Mouse (Mus musculus): Measurements from ENCODE around the gene Dnaaf2. TPM values are rescaled to one million over a fixed set of nuclear protein-coding genes. Genes with fewer than 3 reads are reported as not detected.
"Not testable (repeated sequence)": the region's sequence is repeated elsewhere in the genome, so short reads cannot be mapped to it uniquely, and the experiment has no call there.

Gene Dnaaf2
- total and polyA plus RNA-seq, 2 experiments from 2014 or later, result 6.1 to 9.4 TPM

DNA sequence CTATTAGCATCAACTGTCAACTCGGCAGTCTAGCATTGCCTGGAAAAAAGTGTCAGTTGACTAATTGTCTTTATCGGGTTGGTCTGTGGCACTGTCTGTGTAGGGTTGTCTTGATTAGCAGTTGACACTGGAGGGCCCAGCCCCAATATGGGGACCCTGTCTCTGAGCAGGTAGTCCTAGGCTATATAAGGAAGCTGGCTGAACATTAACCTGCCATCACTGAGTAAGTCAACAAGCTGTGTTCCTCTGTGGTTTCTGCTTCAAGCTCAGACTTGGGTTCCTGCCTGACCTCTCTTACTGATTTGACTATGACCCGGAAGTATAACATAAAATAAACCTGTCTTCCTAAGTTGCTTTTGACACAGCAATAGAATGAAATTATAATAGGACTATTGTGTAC is 22.3 kb downstream of the Dnaaf2 start:
- no peak overlapping the region for H3K9ac ChIP-seq (replicated peaks; ENCODE audit: low read length, poor library complexity, severe bottlenecking)

DNA sequence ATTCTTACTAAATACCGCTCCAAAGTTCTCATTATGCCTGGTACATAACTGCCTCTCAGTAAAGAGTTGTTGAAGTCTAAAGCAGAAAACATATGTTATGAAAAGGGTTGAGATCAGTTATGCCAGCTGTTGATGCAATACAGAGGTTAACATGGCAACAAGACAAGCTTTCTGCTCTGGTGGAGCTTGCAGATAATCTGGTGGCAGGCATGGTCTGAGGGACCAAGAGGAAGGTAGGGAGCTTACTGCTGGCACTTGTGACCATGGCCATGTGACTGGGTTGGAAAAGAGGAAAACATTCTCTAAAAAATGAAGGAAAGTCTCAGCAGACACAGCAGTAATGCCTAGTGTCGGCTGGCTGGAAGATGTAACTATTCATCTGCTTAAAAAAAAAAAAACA is 26.9 kb downstream of the Dnaaf2 start:
- no peaks in the 10 kb centered on the region for H3K27me3 ChIP-seq (ENCODE audit: insufficient read depth, low read length)
- no peak overlapping the region for H3K27ac ChIP-seq (ENCODE audit: low read depth, low read length)
- no peak for TF ChIP-seq CTCF (IDR thresholded peaks at IDR 0.05)
- H3K4me2 ChIP-seq (ENCODE audit: low read depth, low read length, poor library complexity, severe bottlenecking), result no peak overlapping the region
- no peaks in the 10 kb centered on the region for H3K9me3 ChIP-seq (ENCODE audit: low read length)
- no peaks in the 10 kb centered on the region; the same call in 1 of the 2 replicates for H3K4me1 ChIP-seq (ENCODE audit: insufficient read depth, low read length)
- WGBS, result 89% methylated on average over 2 of the region's 2 CpGs
- no peaks in the 10 kb centered on the region for H3K36me3 ChIP-seq (ENCODE audit: insufficient read depth, low read length)
- DNase-seq (ENCODE audit: low spot score) (no peak), ATAC-seq (ENCODE audit: low FRiP score) (no peak)
- H3K9ac ChIP-seq (replicated peaks; ENCODE audit: low read length, poor library complexity, severe bottlenecking), result no peak overlapping the region
- H3K4me3 ChIP-seq (ENCODE audit: low read depth, low read length), result no peak overlapping the region

More for the DNA sequence above, 22.3 kb downstream of the Dnaaf2 start:
- Histone ChIP-seq H3K9me3 (ENCODE audit: low read length) (no peaks in the 10 kb centered on the region), H3K4me2 (ENCODE audit: low read depth, low read length, poor library complexity, severe bottlenecking) (no peak overlapping the region), H3K27me3 (ENCODE audit: insufficient read depth, low read length) (no peaks in the 10 kb centered on the region), H3K4me3 (ENCODE audit: low read depth, low read length) (no peak overlapping the region), H3K27ac (ENCODE audit: low read depth, low read length) (no peak overlapping the region), H3K36me3 (ENCODE audit: insufficient read depth, low read length) (no peaks in the 10 kb centered on the region), H3K4me1 (ENCODE audit: insufficient read depth, low read length) (no peaks in the 10 kb centered on the region)
- no peak for DNase-seq (ENCODE audit: low spot score)
- no peak for ATAC-seq (ENCODE audit: low FRiP score)
- no peak for TF ChIP-seq CTCF (IDR thresholded peaks at IDR 0.05)
- WGBS, result 93% methylated on average over 3 of the region's 3 CpGs

DNA sequence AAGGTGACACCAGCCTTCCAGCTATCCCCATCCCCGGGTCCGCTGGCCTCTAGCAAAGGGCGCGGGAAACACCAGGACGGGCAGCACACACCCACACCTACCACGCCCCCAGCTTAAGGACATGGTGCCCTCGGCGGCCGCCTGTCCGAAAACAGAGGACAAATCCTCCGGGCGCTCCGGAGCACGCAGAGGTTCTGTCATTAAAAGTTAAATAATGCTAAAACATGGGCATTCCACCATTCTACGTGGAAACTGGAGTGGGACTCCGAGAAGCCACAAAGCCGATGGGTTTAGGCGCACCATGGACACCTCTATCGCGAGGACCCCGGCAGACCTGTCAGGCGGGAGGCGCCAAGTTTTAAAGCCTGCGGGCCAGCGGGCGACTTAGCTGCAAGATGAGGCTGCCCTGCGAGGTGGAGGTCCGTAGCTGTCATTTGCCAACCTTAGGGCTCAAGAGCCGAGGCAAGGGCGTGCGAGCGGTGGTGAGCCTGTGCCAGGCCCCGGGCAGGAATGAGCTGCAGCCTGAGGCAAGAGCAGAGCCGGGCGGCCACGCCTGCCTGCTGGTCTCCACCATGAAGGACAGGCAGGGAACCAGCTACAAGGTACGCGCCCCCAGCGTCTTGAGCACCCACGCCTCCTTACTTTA is 29.6 kb downstream of the Dnaaf2 start, which contains the start of gene Lrr1:
Gene Lrr1 (plus strand): TSS at position 354 of the 646 bp plus-strand sequence.
- no peak for TF ChIP-seq CTCF (IDR thresholded peaks at IDR 0.05)
- peak within 1 kb of the TSS; percentile 99 for H3K4me2 ChIP-seq (ENCODE audit: low read depth, low read length, poor library complexity, severe bottlenecking)
- peak within 1 kb of the TSS; percentile 70 for H3K27ac ChIP-seq (ENCODE audit: low read depth, low read length)
- no peaks in the 10 kb centered on the region for H3K36me3 ChIP-seq (ENCODE audit: insufficient read depth, low read length)
- under 1% methylated on average over 40 of the region's 40 CpGs for WGBS
- H3K4me3 ChIP-seq (ENCODE audit: low read depth, low read length), result peak within 1 kb of the TSS; percentile 68
- H3K9me3 ChIP-seq (ENCODE audit: low read length), result no peaks in the 10 kb centered on the region
- no peaks in the 10 kb centered on the region; the same call in 1 of the 2 replicates for H3K4me1 ChIP-seq (ENCODE audit: insufficient read depth, low read length)
- H3K9ac ChIP-seq (replicated peaks; ENCODE audit: low read length, poor library complexity, severe bottlenecking), result peak within 1 kb of the TSS; percentile 69
- H3K27me3 ChIP-seq (ENCODE audit: insufficient read depth, low read length), result no peaks in the 10 kb centered on the region
- DNase-seq (ENCODE audit: low spot score) (peak; percentile 87), ATAC-seq (ENCODE audit: low FRiP score) (peak; percentile 90)

DNA sequence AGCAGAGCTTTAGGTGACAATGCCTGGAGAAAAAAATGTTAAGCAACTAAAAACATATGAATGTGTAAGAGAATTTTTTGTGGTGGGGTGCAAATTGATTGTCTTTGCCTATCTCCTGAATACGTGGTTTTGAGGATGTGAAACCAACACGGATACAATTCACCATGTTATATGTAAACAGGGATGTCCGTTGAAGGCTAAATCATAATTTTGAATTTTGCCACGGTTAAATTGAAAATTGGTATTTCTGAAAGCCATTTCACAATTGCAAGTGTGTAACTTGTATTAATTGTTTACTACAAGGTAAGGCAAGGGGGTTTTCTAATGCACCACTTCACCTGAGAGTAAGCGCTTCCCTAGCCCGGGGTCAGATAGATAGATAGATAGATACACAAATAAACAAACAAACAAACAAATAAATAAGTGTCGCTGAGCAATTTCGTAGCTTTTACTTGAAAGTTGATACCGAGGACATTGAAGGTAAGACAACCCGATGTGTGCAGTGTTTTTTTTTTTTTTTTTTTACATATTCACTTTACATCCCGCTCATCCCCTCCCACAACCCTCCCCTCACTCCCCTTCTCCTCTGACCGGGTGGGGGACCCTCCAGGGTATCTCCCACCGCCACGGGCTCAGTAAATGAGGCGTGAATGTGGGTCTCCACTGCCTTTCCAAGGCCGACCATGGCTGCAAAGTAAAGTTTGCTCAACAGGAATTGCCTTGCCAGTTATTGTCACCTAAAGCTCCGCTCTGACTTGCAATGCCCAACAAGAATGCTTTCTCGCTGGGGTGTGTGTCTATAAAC is 30.4 kb downstream of the Dnaaf2 start:
- 8% methylated on average over 18 of the region's 18 CpGs for WGBS
- Histone ChIP-seq H3K36me3 (ENCODE audit: insufficient read depth, low read length) (no peaks in the 10 kb centered on the region), H3K4me1 (ENCODE audit: insufficient read depth, low read length) (no peaks in the 10 kb centered on the region; the same call in 1 of the 2 replicates), H3K9ac (replicated peaks; ENCODE audit: low read length, poor library complexity, severe bottlenecking) (peak overlapping the region; percentile 69), H3K9me3 (ENCODE audit: low read length) (no peaks in the 10 kb centered on the region), H3K27ac (ENCODE audit: low read depth, low read length) (peak overlapping the region; percentile 70), H3K4me2 (ENCODE audit: low read depth, low read length, poor library complexity, severe bottlenecking) (peak overlapping the region; percentile 99), H3K27me3 (ENCODE audit: insufficient read depth, low read length) (no peaks in the 10 kb centered on the region), H3K4me3 (ENCODE audit: low read depth, low read length) (peak overlapping the region; percentile 68)
- ATAC-seq (ENCODE audit: low FRiP score) (peak; percentile 55; the same call in 1 of the 2 replicates), DNase-seq (ENCODE audit: low spot score) (no peak)
- TF ChIP-seq CTCF (IDR thresholded peaks at IDR 0.05), result no peak

DNA sequence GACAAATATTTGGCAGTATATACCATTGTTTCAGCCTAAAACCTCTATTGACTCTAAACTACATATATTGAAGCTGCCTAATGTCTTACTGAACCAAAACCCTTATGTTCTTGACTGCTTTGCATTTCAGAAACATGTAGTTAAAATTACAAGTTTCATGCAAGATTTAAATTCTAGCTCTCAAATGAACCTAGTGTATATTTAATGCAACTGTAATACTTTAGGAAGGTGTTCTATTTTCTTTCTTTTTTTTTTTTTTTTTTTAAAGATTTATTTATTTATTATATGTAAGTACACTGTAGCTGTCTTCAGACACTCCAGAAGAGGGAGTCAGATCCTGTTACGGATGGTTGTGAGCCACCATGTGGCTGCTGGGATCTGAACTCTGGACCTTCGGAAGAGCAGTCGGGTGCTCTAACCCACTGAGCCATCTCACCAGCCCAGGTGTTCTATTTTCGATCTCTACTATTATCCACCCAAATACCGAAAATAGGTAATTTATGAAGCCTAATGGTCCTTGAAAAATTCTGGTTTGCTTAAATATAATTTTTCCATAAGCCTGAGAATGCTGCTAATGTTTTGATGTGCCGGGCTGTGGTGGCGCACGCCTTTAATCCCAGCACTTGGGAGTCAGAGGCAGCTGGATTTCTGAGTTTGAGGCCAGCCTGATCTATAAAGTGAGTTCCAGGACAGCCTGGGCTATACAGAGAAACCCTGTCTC is 31.2 kb downstream of the Dnaaf2 start:
- H3K9me3 ChIP-seq (ENCODE audit: low read length); H3K36me3 ChIP-seq (ENCODE audit: insufficient read depth, low read length); H3K27me3 ChIP-seq (ENCODE audit: insufficient read depth, low read length); DNase-seq (ENCODE audit: low spot score); H3K4me3 ChIP-seq (ENCODE audit: low read depth, low read length); H3K4me2 ChIP-seq (ENCODE audit: low read depth, low read length, poor library complexity, severe bottlenecking); H3K4me1 ChIP-seq (ENCODE audit: insufficient read depth, low read length); ATAC-seq (ENCODE audit: low FRiP score); H3K9ac ChIP-seq (replicated peaks; ENCODE audit: low read length, poor library complexity, severe bottlenecking); H3K27ac ChIP-seq (ENCODE audit: low read depth, low read length): not testable (repeated sequence)
- 64% methylated on average over 8 of the region's 8 CpGs for WGBS

Data from midbrain, postnatal 0 days (tissue).